26 mouse cellular contexts compared by ENCODE assay signal in the genomic region with DNA sequence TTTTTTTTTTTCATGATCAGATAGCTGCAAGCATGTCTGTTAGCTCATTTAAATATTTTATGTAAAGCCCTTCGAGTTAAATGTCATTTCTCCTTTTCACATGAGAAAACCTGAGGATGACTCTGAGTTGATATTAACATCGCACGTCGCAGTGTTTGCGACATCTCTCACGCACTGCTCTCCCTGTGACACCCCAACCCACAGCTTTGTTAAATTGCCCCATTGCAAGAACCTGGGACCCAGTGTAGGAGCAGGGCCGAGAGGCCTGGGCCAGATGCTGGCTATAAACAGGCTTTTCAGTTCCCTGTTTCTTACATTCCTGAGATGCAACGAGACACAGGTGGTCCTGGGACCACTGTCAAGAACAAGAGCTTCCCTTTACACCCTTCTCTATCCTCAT. TPM values are rescaled to one million over a fixed set of nuclear protein-coding genes. Genes with fewer than 3 reads are reported as not detected.
A peak's percentile ranks its signal among the peaks of the same experiment; 100 is the strongest.
DNase-seq lines count a peak whose midpoint lies in the region; ATAC-seq and TF ChIP-seq lines count a peak whose summit lies in the region.
"Had no signal": no experiment of that assay in that cellular context is flagged by ENCODE, and none has a peak within 500 bp of the region (broad histone marks: within the 10 kb centered on the region; RNA-seq: fewer than 3 reads in every experiment).

No protein-coding gene starts in this region.

- H3K27me3 ChIP-seq in spleen, adult 2 months (ENCODE audit: control insufficient read depth, insufficient read depth, low read length) = no peaks in the 10 kb centered on the region
- H3K27me3 ChIP-seq in splenic B cell, adult 2 months (ENCODE audit: control insufficient read depth, insufficient read depth, low read length, poor library complexity, severe bottlenecking) = no peaks in the 10 kb centered on the region
- H3K27me3 ChIP-seq in hindbrain, embryonic 10.5 days (ENCODE audit: insufficient read depth, poor library complexity, severe bottlenecking) = peaks cover 76% of the 10 kb centered on the region
- H3K27me3 ChIP-seq: forebrain, embryonic 15.5 days; heart, embryonic 15.5 days had no signal

- no peaks in the 10 kb centered on the region for H3K9me3 ChIP-seq in hindbrain, embryonic 10.5 days
- H3K9me3 ChIP-seq: embryonic facial prominence, embryonic 10.5 days; embryonic facial prominence, embryonic 13.5 days; forebrain, embryonic 12.5 days; forebrain, embryonic 15.5 days; heart, embryonic 15.5 days; hindbrain, embryonic 13.5 days had no signal

- no peak for TF ChIP-seq POLR2A in spleen, adult 2 months (IDR thresholded peaks at IDR 0.05; ENCODE audit: low read depth, low read length)

- 42% methylated on average over 8 of the region's 8 CpGs for WGBS in spleen, adult 2 months
- WGBS in hindbrain, embryonic 10.5 days = 82% methylated on average over 8 of the region's 8 CpGs

- DNase-seq in spleen, adult 2 months (ENCODE audit: low read depth in 1 of 2, low spot score in 2 of 2) = no peak
- no peak for DNase-seq in spleen, postnatal 14 days (ENCODE audit: low spot score in 2 of 2)
- DNase-seq in B cell, adult 2 months = peak; percentile 64 to 65
- DNase-seq in splenic B cell, adult 2 months (ENCODE audit: low read depth, low spot score) = peak; percentile 73
- no peak for DNase-seq in hindbrain, embryonic 10.5 days (ENCODE audit: low spot score)
- DNase-seq in layer of hippocampus, adult 9-10 months (ENCODE audit: low spot score) = no peak
- DNase-seq: adrenal gland, adult 8-10 months; adrenal gland, postnatal 25 days; cerebellum, adult 11-12 months; cerebellum, adult 8-10 months; cerebellum, postnatal 10 days; cerebellum, postnatal 36 days; embryo, embryonic 11 days; gastrocnemius, postnatal 25 days; heart, postnatal 10 days; kidney, adult 11 months had no signal

- no peak overlapping the region for H3K4me3 ChIP-seq in spleen, adult 2 months (ENCODE audit: extremely low read depth, insufficient read depth, insufficient read length)
- no peak overlapping the region for H3K4me3 ChIP-seq in hindbrain, embryonic 10.5 days
- H3K4me3 ChIP-seq: embryonic facial prominence, embryonic 10.5 days; embryonic facial prominence, embryonic 13.5 days; erythroblast, embryonic 14.5 days; forebrain, embryonic 12.5 days; forebrain, embryonic 15.5 days; heart, embryonic 15.5 days; hindbrain, embryonic 13.5 days had no signal

- TF ChIP-seq CTCF in spleen, adult 2 months (IDR thresholded peaks at IDR 0.05; ENCODE audit: extremely low read depth, insufficient read depth, insufficient read length, insufficient replicate concordance) = no peak

- H3K4me1 ChIP-seq in spleen, adult 2 months (ENCODE audit: control insufficient read depth, insufficient read depth, insufficient read length) = peaks cover 30% of the 10 kb centered on the region
- peaks cover 31% of the 10 kb centered on the region for H3K4me1 ChIP-seq in hindbrain, embryonic 10.5 days (replicated peaks)

- H3K36me3 ChIP-seq in spleen, adult 2 months (ENCODE audit: control insufficient read depth, insufficient read depth, low read length) = no peaks in the 10 kb centered on the region
- H3K36me3 ChIP-seq in splenic B cell, adult 2 months (ENCODE audit: control insufficient read depth, insufficient read depth, low read length, poor library complexity, severe bottlenecking) = no peaks in the 10 kb centered on the region
- H3K36me3 ChIP-seq in hindbrain, embryonic 10.5 days = no peaks in the 10 kb centered on the region
- H3K36me3 ChIP-seq: embryonic facial prominence, embryonic 10.5 days; embryonic facial prominence, embryonic 13.5 days; forebrain, embryonic 12.5 days; forebrain, embryonic 15.5 days; heart, embryonic 15.5 days; hindbrain, embryonic 13.5 days had no signal

- ATAC-seq in CD4-positive, CD25-positive, alpha-beta regulatory T cell, adult 4 months = peak; percentile 6
- ATAC-seq: activated CD4-positive, CD25-positive, alpha-beta regulatory T cell, adult 4 months; forebrain, embryonic 15.5 days; hindbrain, embryonic 16.5 days had no signal

- H3K27ac ChIP-seq in spleen, adult 2 months (ENCODE audit: insufficient read depth, low read length) = peak overlapping the region; percentile 45
- H3K27ac ChIP-seq in hindbrain, embryonic 10.5 days = no peak overlapping the region
- H3K27ac ChIP-seq: embryonic facial prominence, embryonic 10.5 days; embryonic facial prominence, embryonic 13.5 days; forebrain, embryonic 12.5 days; forebrain, embryonic 15.5 days had no signal

RNA-seq across cellular contexts. Expression of a gene that starts 39.7 kb away (rescaled TPM):
- polyA plus RNA-seq in spleen, adult 2 months (2012; rRNA removed) = 115 and 129 TPM in 2 replicates
- polyA plus RNA-seq in CD4-positive, CD25-positive, alpha-beta regulatory T cell, adult 4 months (2017; shearing (Covaris generic)) = 1,000 to 10,000 TPM in 1 of 2 experiments, 100 to 1,000 TPM in 1; 800 to 1,019 TPM
- 29.0 and 32.0 TPM in 2 replicates for polyA plus RNA-seq in hindbrain, embryonic 10.5 days (2016; fragmentation: Nextera tagmentation; extraction: Ambion mirVana)

RNA-seq across cellular contexts. Expression of a gene that starts 53.7 kb away (rescaled TPM):
- 24.4 and 31.3 TPM in 2 replicates for polyA plus RNA-seq in spleen, adult 2 months (2012; rRNA removed)
- polyA plus RNA-seq in CD4-positive, CD25-positive, alpha-beta regulatory T cell, adult 4 months (2017; shearing (Covaris generic)) = 100 to 1,000 TPM; 105 to 118 TPM
- polyA plus RNA-seq in hindbrain, embryonic 10.5 days (2016; fragmentation: Nextera tagmentation; extraction: Ambion mirVana) = 23.1 and 26.2 TPM in 2 replicates

Comparison
In these comparisons a context has a peak if more than half of its experiments do, and no peak if none do; other contexts are left out.
1. DNase-seq: peak in B cell, adult 2 months (2 of 2) and splenic B cell, adult 2 months (single experiment); none in spleen, adult 2 months (0 of 2), spleen, postnatal 14 days (0 of 2), hindbrain, embryonic 10.5 days (single experiment) and layer of hippocampus, adult 9-10 months (single experiment).